Mouse (Mus musculus) midbrain, embryonic 12.5 days (tissue): Measurements from ENCODE around the gene Tmem120a. TPM values are rescaled to one million over a fixed set of nuclear protein-coding genes. Genes with fewer than 3 reads are reported as not detected.
A peak's percentile ranks its signal among the peaks of the same experiment; 100 is the strongest.

ENCODE experiments used
- ATAC-seq: fragments of 200-750 bp; cut with Nextera tagmentation; 2 replicates; pipeline ENCODE4 v1.8.0; 2017; ENCODE audit warnings: low read depth, moderate TSS enrichment, moderate library complexity; ENCODE audit not compliant: low FRiP score
- H3K27ac ChIP-seq: fragments of 300-500 bp; sonication (generic); replicated peaks from 2 replicates; pipeline ENCODE4 v1.5.1; 2016; ENCODE audit warnings: mild to moderate bottlenecking
- H3K27me3 ChIP-seq: fragments of 300-500 bp; sonication (generic); 2 replicates; pipeline ENCODE4 v1.6.1; 2016; ENCODE audit warnings: mild to moderate bottlenecking
- H3K36me3 ChIP-seq: fragments of 300-500 bp; sonication (generic); 2 replicates; pipeline ENCODE4 v1.6.1; 2016
- H3K4me1 ChIP-seq: fragments of 300-500 bp; sonication (generic); 2 replicates; pipeline ENCODE4 v1.6.1; 2016
- H3K4me2 ChIP-seq: fragments of 300-500 bp; sonication (generic); replicated peaks from 2 replicates; pipeline ENCODE4 v1.6.1; 2016; ENCODE audit warnings: mild to moderate bottlenecking, moderate library complexity
- H3K4me3 ChIP-seq: fragments of 300-500 bp; sonication (generic); 2 replicates; pipeline ENCODE4 v1.5.1; 2016; ENCODE audit warnings: mild to moderate bottlenecking
- H3K9ac ChIP-seq: fragments of 300-500 bp; sonication (generic); replicated peaks from 2 replicates; pipeline ENCODE4 v1.6.1; 2016; ENCODE audit warnings: mild to moderate bottlenecking, moderate library complexity
- H3K9me3 ChIP-seq: fragments of 300-500 bp; sonication (generic); 2 replicates; pipeline ENCODE4 v1.6.1; 2016; ENCODE audit warnings: mild to moderate bottlenecking
- WGBS: fragments of 180-500 bp; shearing (Covaris S2); methylation state at CpG from one replicate; pipeline ENCODE4 v1.1.7; 2016; 5-methylcytosine and 5-hydroxymethylcytosine counted together
- polyA plus RNA-seq: library from polyadenylated mRNA; unstranded; fragments of >200 nt; fragmentation: Nextera tagmentation; extraction: Ambion mirVana; gene quantifications from 2 replicates; pipeline ENCODE4 v1.2.1, GENCODE M21; 2016

Gene Tmem120a
- polyA plus RNA-seq, 1 experiment from 2014 or later, result 65.3 TPM

- Histone ChIP-seq H3K27ac (no peak overlapping the region), H3K4me3 (no peak overlapping the region), H3K27me3 (no peaks in the 10 kb centered on the region), H3K9ac (no peak overlapping the region), H3K36me3 (peaks cover 78% of the 10 kb centered on the region), H3K9me3 (0 out of 2 replicates have a peak, but pooled peaks cover 3% of the 10 kb centered on the region), H3K4me1 (peaks cover 22% of the 10 kb centered on the region), H3K4me2 (no peak overlapping the region)
- no peak for ATAC-seq
- WGBS, result 94% methylated on average over 10 of the region's 10 CpGs
Measured at GRCm38 (mm10) chr5:135730278-135730677, 14.0 kb downstream of the Tmem120a start.

- no peaks in the 10 kb centered on the region for H3K27me3 ChIP-seq
- H3K9me3 ChIP-seq, result 0 out of 2 replicates have a peak, but pooled peaks cover 3% of the 10 kb centered on the region
- peaks cover 68% of the 10 kb centered on the region for H3K36me3 ChIP-seq
- ATAC-seq, result no peak
- WGBS, result 91% methylated on average over 13 of the region's 13 CpGs
- H3K27ac ChIP-seq, result no peak overlapping the region
- H3K4me2 ChIP-seq, result no peak overlapping the region
- H3K4me3 ChIP-seq, result no peak overlapping the region
- peaks cover 31% of the 10 kb centered on the region for H3K4me1 ChIP-seq
- H3K9ac ChIP-seq, result no peak overlapping the region
Measured at GRCm38 (mm10) chr5:135729351-135729750, 14.9 kb downstream of the Tmem120a start.

- no peak overlapping the region for H3K4me3 ChIP-seq
- H3K36me3 ChIP-seq, result peaks cover 58% of the 10 kb centered on the region
- peaks cover 40% of the 10 kb centered on the region for H3K4me1 ChIP-seq
- ATAC-seq, result no peak
- no peak overlapping the region for H3K27ac ChIP-seq
- H3K27me3 ChIP-seq, result no peaks in the 10 kb centered on the region
- H3K9me3 ChIP-seq, result no peaks in the 10 kb centered on the region
- H3K9ac ChIP-seq, result no peak overlapping the region
- no peak overlapping the region for H3K4me2 ChIP-seq
- 96% methylated on average over 13 of the region's 13 CpGs for WGBS
Measured at GRCm38 (mm10) chr5:135728361-135728760, 15.9 kb downstream of the Tmem120a start.

DNA sequence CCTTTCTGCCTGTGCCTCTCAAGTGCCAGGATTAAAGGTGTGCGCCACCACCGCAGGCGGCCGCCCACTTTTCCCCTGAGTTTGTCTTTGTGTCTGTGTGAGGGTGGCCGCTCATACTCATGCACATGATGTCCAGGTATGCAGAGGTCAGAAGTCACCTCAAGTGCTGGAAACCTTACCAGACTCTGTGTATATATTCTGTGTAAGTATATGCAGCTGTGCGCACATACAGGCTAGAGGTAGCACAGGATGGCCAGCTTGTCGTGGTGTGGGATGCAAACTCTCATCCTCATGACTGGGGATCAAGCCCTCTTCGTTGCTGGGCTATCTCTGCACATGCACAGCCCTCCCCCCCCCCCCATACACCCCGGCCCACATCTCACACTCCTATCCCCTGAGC is 16.4 kb downstream of the Tmem120a start:
- H3K27ac ChIP-seq, result no peak overlapping the region
- H3K4me1 ChIP-seq, result peaks cover 44% of the 10 kb centered on the region

DNA sequence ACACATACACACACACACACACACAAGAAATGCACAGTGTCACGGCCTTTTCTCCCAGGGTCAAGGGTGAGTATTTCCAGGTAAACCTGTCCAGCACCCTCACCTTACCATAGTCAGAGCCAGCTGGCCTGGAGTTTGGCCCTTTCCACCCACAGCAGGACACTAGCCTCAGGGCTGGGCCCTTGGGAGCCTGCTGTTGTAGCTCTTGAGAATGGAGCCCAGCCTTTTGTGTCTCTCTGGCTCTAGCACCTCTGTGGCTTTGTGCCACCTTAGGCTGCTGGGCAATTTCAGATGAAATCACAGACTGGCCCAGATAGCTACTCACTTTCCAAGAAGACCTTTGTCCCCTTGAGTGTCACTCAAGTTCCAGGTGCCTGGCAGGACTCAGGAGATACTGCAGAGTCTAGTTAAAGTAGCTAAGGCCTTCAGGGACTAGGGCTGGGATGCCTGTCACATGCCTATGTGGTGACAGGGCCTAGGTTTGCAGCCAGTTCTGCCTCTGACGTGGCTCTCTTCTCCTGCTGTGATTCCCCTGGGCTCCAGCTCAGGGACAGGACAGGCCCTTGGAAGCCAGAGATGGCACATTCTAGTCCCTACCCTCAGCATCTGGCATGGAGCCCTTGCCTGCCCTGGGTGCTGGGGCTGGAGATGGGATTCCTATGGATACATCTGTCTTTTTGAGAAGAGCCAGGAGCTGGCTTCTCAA is 17.5 kb downstream of the Tmem120a start:
- Histone ChIP-seq H3K4me1 (peaks cover 44% of the 10 kb centered on the region), H3K27me3 (no peaks in the 10 kb centered on the region), H3K27ac (peak overlapping the region; percentile 94), H3K9ac (peak overlapping the region; percentile 63), H3K4me2 (peak overlapping the region; percentile 61), H3K4me3 (peak overlapping the region; percentile 35), H3K9me3 (no peaks in the 10 kb centered on the region), H3K36me3 (peaks cover 43% of the 10 kb centered on the region)
- ATAC-seq, result no peak
- WGBS, result 61% methylated on average over 2 of the region's 2 CpGs

More for the DNA sequence above, 16.4 kb downstream of the Tmem120a start:
- ATAC-seq, result no peak
- Histone ChIP-seq H3K4me2 (no peak overlapping the region), H3K27me3 (no peaks in the 10 kb centered on the region), H3K36me3 (peaks cover 53% of the 10 kb centered on the region), H3K4me3 (no peak overlapping the region), H3K9ac (no peak overlapping the region), H3K9me3 (no peaks in the 10 kb centered on the region)
- 87% methylated on average over 9 of the region's 9 CpGs for WGBS

- ATAC-seq, result 0 out of 2 replicates have a peak, but pooled peaks have one; percentile 3
- H3K4me1 ChIP-seq, result peaks cover 44% of the 10 kb centered on the region
- H3K4me3 ChIP-seq, result peak overlapping the region; percentile 35
- H3K9me3 ChIP-seq, result no peaks in the 10 kb centered on the region
- peak overlapping the region; percentile 61 for H3K4me2 ChIP-seq
- peak overlapping the region; percentile 94 for H3K27ac ChIP-seq
- H3K27me3 ChIP-seq, result no peaks in the 10 kb centered on the region
- 21% methylated on average over 6 of the region's 6 CpGs for WGBS
- H3K36me3 ChIP-seq, result peaks cover 36% of the 10 kb centered on the region
- H3K9ac ChIP-seq, result peak overlapping the region; percentile 63
Measured at GRCm38 (mm10) chr5:135725991-135726390, 18.3 kb downstream of the Tmem120a start.

GRCm38 (mm10) chr5:135725391-135725841 is 18.8 kb downstream of the Tmem120a start:
- Histone ChIP-seq H3K4me3 (peak overlapping the region; percentile 35), H3K27me3 (no peaks in the 10 kb centered on the region), H3K4me1 (peaks cover 44% of the 10 kb centered on the region), H3K36me3 (peaks cover 32% of the 10 kb centered on the region), H3K9ac (peak overlapping the region; percentile 63), H3K4me2 (peak overlapping the region; percentile 61), H3K27ac (peak overlapping the region; percentile 94), H3K9me3 (no peaks in the 10 kb centered on the region)
- ATAC-seq, result peak; percentile 94
- WGBS, result 4% methylated on average over 8 of the region's 8 CpGs

- WGBS, result 4% methylated on average over 9 of the region's 9 CpGs
- Histone ChIP-seq H3K4me2 (peak overlapping the region; percentile 61), H3K4me1 (peaks cover 44% of the 10 kb centered on the region), H3K4me3 (peak overlapping the region; percentile 35; the same call in 1 of the 2 replicates), H3K27ac (peak overlapping the region; percentile 94), H3K27me3 (no peaks in the 10 kb centered on the region), H3K9ac (peak overlapping the region; percentile 63), H3K9me3 (no peaks in the 10 kb centered on the region), H3K36me3 (peaks cover 30% of the 10 kb centered on the region)
- ATAC-seq, result peak; percentile 87
Measured at GRCm38 (mm10) chr5:135724536-135725322, 19.5 kb downstream of the Tmem120a start.

DNA sequence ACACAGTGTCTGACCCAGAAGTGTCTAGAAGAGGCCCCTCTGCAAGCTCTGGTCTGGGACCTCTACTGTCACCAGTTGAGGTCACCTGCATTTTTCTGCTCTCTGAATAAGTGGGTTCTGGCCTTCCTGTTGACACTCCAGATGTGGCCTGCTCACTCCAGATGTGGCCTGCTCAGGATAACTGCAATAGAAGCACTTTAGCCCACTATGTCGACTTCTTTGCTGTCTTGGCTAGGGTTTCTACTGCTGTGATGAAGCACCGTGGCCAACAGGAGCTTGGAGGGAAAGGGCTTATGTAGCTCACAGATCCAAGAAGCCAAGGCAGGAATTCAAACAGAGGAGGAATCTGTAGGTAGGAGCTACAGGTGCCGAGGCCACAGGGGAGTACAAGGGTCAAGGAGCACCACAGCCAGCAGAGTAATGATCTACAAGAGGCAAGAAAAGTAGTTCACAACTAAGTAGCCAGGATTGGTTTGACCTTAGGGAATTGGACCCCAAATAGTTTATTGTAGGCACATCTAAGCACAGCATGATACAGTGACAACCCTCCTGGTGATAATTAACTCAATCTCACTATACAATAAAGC is 21.0 kb downstream of the Tmem120a start:
- Histone ChIP-seq H3K4me3 (no peak overlapping the region), H3K9me3 (no peaks in the 10 kb centered on the region), H3K27me3 (no peaks in the 10 kb centered on the region), H3K36me3 (peaks cover 18% of the 10 kb centered on the region; the same call in 1 of the 2 replicates), H3K4me1 (peaks cover 44% of the 10 kb centered on the region), H3K9ac (no peak overlapping the region), H3K27ac (no peak overlapping the region; the same call in 1 of the 2 replicates), H3K4me2 (no peak overlapping the region)
- no peak for ATAC-seq
- 85% methylated on average over 3 of the region's 3 CpGs for WGBS

DNA sequence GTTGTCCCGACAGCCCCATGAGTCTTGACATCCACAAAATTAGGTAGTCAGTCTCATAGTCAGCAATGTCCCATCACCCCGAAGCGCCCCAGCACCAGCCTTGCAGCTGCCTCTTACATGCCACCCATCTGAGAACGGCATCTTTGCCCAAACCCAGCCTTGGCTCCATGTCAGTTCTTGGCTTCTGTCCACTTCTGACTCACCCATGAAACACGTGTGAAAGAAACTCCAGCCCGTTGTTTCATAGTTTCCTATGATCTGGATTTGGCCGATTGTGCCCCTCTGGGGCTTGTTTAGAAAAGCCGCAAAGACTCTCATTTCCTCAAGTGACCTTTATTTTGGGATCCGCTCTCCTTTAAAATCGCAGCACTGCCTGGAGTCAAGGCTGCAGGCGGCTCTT is 22.1 kb downstream of the Tmem120a start:
- H3K9me3 ChIP-seq, result no peaks in the 10 kb centered on the region
- peaks cover 25% of the 10 kb centered on the region for H3K36me3 ChIP-seq
- H3K9ac ChIP-seq, result no peak overlapping the region
- no peak overlapping the region; the same call in 1 of the 2 replicates for H3K27ac ChIP-seq
- H3K4me1 ChIP-seq, result peaks cover 40% of the 10 kb centered on the region
- H3K27me3 ChIP-seq, result no peaks in the 10 kb centered on the region
- H3K4me2 ChIP-seq, result no peak overlapping the region
- no peak overlapping the region for H3K4me3 ChIP-seq
- 90% methylated on average over 11 of the region's 11 CpGs for WGBS
- ATAC-seq, result no peak

DNA sequence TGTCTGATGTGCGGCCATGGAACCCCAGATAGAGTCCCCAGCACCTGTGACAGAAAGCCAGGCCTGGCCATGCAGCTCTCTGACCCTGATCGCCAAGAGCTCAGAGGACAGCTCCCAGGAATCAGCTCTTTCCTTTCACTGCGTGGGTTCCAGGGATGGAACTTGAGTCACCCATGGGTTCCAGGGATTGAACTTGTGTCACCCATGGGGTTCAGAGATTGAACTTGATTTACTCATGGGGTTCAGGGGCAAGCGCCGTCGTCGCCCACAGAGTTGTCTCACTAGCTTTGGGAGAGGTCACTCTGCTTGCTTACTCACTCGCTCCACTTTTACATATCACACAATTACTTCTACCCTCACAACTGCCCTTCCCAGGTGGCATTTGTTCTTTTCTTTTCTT is 23.2 kb downstream of the Tmem120a start:
- Histone ChIP-seq H3K9ac (no peak overlapping the region), H3K4me2 (no peak overlapping the region), H3K27me3 (no peaks in the 10 kb centered on the region), H3K27ac (no peak overlapping the region), H3K4me3 (no peak overlapping the region), H3K4me1 (peaks cover 29% of the 10 kb centered on the region), H3K9me3 (no peaks in the 10 kb centered on the region), H3K36me3 (peaks cover 30% of the 10 kb centered on the region)
- no peak for ATAC-seq
- 95% methylated on average over 8 of the region's 8 CpGs for WGBS

DNA sequence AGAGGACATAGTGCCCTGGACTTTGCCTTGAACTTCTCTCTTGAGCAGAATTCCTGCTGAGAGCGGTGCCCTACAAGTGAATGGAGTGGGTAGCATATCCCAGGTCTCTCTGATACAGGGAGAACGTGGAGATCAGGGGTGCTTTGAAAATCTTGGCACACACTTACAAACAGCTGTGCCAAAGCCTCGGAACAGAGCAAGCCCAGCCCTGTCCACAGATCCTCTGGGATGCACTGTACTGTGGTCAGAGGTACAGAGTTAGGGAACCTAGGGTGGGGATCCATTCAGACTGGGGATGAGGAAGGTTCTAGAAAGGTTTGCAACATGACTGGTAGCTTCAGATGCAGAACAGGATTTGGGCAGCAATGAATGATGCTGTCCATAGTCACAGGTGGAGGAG is 24.1 kb downstream of the Tmem120a start:
- 87% methylated on average over 3 of the region's 3 CpGs for whole genome bisulfite sequencing
- ATAC-seq, result no peak

More for the DNA sequence above, 24.1 kb downstream of the Tmem120a start:
- H3K27me3 ChIP-seq, result no peaks in the 10 kb centered on the region
- no peak overlapping the region for H3K4me2 ChIP-seq
- no peaks in the 10 kb centered on the region for H3K9me3 ChIP-seq
- peaks cover 35% of the 10 kb centered on the region for H3K36me3 ChIP-seq
- H3K4me1 ChIP-seq, result peaks cover 20% of the 10 kb centered on the region
- H3K4me3 ChIP-seq, result no peak overlapping the region
- no peak overlapping the region for H3K27ac ChIP-seq
- no peak overlapping the region for H3K9ac ChIP-seq
